Mouse (Mus musculus) liver, postnatal 0 days (tissue): ENCODE data around the gene Rtn4r.

Source experiments
- CTCF ChIP-seq: sonication (generic); IDR thresholded peaks from 2 replicates; pipeline ENCODE4 v1.5.1; 2016; ENCODE audit warnings: antibody characterized with exemption, low read depth
- EP300 ChIP-seq: IDR thresholded peaks from 2 replicates; pipeline ENCODE4 v1.6.1; 2016; ENCODE audit warnings: antibody characterized with exemption, low read depth, mild to moderate bottlenecking

- TF ChIP-seq CTCF = no peak
- no peak for TF ChIP-seq EP300
Measured at GRCm38 (mm10) chr16:18125131-18125530, 2.3 kb upstream of the Rtn4r start.
